Mouse (Mus musculus) liver, postnatal 0 days (tissue): ENCODE data around the gene Kcnb1. TPM values are rescaled to one million over a fixed set of nuclear protein-coding genes. Genes with fewer than 3 reads are reported as not detected.
A peak's percentile ranks its signal among the peaks of the same experiment; 100 is the strongest.

Source experiments
- ATAC-seq: fragments of 200-750 bp; cut with Nextera tagmentation; 2 replicates; pipeline ENCODE4 v1.8.0; 2017; ENCODE audit warnings: mild to moderate bottlenecking, moderate library complexity
- DNase-seq: peaks from one replicate; pipeline ENCODE4 v3.0.0-alpha.2; 2016
- H3K27ac ChIP-seq: fragments of 300-500 bp; sonication (generic); 2 replicates; pipeline ENCODE4 v1.5.1; 2014; ENCODE audit warnings: antibody characterized with exemption, moderate library complexity, mild to moderate bottlenecking, low read depth
- H3K27me3 ChIP-seq: fragments of 300-500 bp; sonication (generic); 2 replicates; pipeline ENCODE4 v1.6.1; 2014; ENCODE audit warnings: low read length, control low read depth, mixed read lengths; ENCODE audit not compliant: insufficient read depth
- H3K36me3 ChIP-seq: fragments of 300-500 bp; sonication (generic); replicated peaks from 2 replicates; pipeline ENCODE4 v1.6.1; 2014; ENCODE audit warnings: mild to moderate bottlenecking, control low read depth, low read length, moderate library complexity, mixed read lengths; ENCODE audit not compliant: insufficient read depth
- H3K4me1 ChIP-seq: fragments of 300-500 bp; sonication (generic); 2 replicates; pipeline ENCODE4 v1.6.1; 2014; ENCODE audit warnings: antibody characterized with exemption, mild to moderate bottlenecking, control low read depth; ENCODE audit not compliant: insufficient read depth
- H3K4me2 ChIP-seq: fragments of 300-500 bp; sonication (generic); 2 replicates; pipeline ENCODE4 v1.6.1; 2014; ENCODE audit warnings: low read depth, mild to moderate bottlenecking, low read length, moderate library complexity, mixed read lengths
- H3K4me3 ChIP-seq: fragments of 300-500 bp; sonication (generic); 2 replicates; pipeline ENCODE4 v1.5.1; 2014; ENCODE audit warnings: low read depth, low read length
- H3K9ac ChIP-seq: fragments of 300-500 bp; sonication (generic); replicated peaks from 2 replicates; pipeline ENCODE4 v1.6.1; 2014; ENCODE audit warnings: mild to moderate bottlenecking, moderate library complexity
- H3K9me3 ChIP-seq: fragments of 300-500 bp; sonication (generic); 2 replicates; pipeline ENCODE4 v1.6.1; 2016; ENCODE audit warnings: mild to moderate bottlenecking, control low read depth, low read length, mixed read lengths
- CTCF ChIP-seq: sonication (generic); IDR thresholded peaks from 2 replicates; pipeline ENCODE4 v1.5.1; 2016; ENCODE audit warnings: antibody characterized with exemption, low read depth
- EP300 ChIP-seq: IDR thresholded peaks from 2 replicates; pipeline ENCODE4 v1.6.1; 2016; ENCODE audit warnings: antibody characterized with exemption, low read depth, mild to moderate bottlenecking
- WGBS: fragments of 180-500 bp; shearing (Covaris S2); extraction: QIAGEN DNeasy Blood & Tissue Kit; methylation state at CpG from one replicate; pipeline ENCODE4 v1.1.7; 2014; ENCODE audit not compliant: insufficient replicate concordance; 5-methylcytosine and 5-hydroxymethylcytosine counted together
- polyA plus RNA-seq: library from polyadenylated mRNA; unstranded; fragments of >200 nt; fragmentation: Nextera tagmentation; extraction: Ambion mirVana; gene quantifications from 2 replicates; pipeline ENCODE4 v1.2.1, GENCODE M21; 2015

Gene Kcnb1
- polyA plus RNA-seq, 1 experiment from 2014 or later, result 0.11 TPM

DNA sequence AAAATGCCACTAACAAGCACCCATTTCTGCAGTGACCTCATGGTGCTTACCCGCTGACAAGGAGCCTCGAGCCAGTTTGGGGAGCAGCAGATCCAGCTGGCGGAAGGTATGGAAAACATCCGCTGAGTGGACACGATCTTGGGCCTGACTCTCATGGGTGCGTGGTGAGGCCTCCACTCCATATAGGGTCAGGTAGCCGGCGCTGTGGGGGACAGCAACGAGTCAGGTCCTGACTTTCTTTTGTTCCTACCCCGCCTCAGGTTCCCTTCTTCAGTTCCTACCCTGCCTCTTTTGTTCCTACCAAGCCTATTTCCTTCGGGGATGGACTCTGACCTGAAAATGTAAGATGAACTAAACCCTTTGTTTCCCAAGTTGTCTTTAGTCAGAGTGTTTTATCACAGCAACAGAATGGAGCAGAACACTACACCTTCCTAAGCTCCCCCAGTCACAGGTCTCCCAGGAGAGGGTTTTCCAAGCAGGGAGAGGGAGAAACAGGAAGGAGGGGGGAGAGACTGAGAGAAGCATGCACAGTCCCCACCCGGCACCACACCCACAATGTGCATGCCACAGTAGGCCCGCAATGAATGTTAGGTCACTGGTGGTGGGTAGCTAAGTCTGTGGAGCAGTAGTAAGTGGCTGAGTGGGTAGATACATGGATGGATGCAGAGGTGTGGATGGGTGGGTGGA lies 31.3 kb upstream of the Kcnb1 start:
- WGBS, result 72% methylated on average over 13 of the region's 13 CpGs
- H3K27ac ChIP-seq, result no peak overlapping the region
- H3K4me2 ChIP-seq, result no peak overlapping the region
- H3K27me3 ChIP-seq, result no peaks in the 10 kb centered on the region
- H3K9me3 ChIP-seq, result no peaks in the 10 kb centered on the region
- ATAC-seq (no peak), DNase-seq (no peak)
- H3K9ac ChIP-seq, result no peak overlapping the region
- no peaks in the 10 kb centered on the region for H3K4me1 ChIP-seq
- no peaks in the 10 kb centered on the region for H3K36me3 ChIP-seq
- no peak for TF ChIP-seq CTCF
- no peak for TF ChIP-seq EP300
- no peak overlapping the region for H3K4me3 ChIP-seq

DNA sequence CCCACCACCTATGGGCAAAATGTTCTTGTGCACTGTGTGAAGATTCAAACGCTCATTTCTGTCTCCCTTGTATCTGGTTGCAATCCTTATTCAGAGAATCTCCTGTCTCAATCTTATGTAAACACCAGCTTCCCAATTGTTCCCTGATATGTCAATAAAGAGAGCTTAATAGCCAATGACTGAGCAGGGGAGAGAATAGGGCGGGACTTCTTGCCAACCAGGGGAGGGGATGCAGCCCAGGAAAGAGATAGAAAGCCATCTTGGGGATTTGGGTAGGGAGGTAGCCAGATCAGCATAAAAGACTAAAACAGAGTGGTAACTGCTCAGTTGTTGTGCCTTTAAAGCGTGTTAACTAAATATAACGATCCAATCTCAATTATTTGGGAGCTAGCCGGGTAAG lies 30.8 kb upstream of the Kcnb1 start:
- Histone ChIP-seq H3K9me3 (no peaks in the 10 kb centered on the region), H3K4me3 (no peak overlapping the region), H3K36me3 (no peaks in the 10 kb centered on the region), H3K4me2 (no peak overlapping the region), H3K4me1 (no peaks in the 10 kb centered on the region), H3K27me3 (no peaks in the 10 kb centered on the region), H3K9ac (no peak overlapping the region), H3K27ac (no peak overlapping the region)
- ATAC-seq (no peak), DNase-seq (no peak)
- whole genome bisulfite sequencing, result 74% methylated on average over 5 of the region's 5 CpGs
- no peak for TF ChIP-seq EP300
- no peak for TF ChIP-seq CTCF

DNA sequence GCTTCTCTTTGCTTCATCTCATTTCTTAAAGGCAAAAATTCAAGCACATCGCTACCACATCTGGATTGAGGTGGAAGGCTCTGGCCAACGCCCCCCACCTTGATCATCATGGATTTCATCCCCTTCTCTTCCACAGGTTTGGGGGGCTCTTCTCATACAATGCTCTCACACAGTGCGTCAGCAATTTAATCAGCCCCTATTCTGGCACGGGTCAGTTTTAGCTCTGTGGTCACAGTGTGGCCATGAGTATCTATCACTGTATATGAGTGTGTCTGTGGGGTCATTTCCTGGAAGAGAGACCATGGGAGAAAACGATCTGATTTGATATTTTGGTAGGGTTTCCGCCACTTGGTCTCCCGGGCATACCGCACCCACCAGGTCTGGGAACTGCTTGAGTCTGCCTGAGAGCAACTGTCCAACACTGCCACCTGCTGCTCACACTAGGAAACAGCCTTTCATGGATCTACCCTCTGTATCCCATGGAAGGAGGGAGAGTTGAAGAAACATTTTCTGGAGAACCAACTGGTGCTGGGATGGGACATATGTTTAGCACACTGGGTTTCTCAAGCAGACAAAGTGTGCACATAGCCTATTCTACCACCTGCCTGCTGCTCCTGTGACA lies 29.3 kb upstream of the Kcnb1 start:
- ATAC-seq (peak; percentile 64; the same call in 1 of the 2 replicates), DNase-seq (peak; percentile 81)
- H3K27me3 ChIP-seq, result no peaks in the 10 kb centered on the region
- no peaks in the 10 kb centered on the region for H3K4me1 ChIP-seq
- H3K4me3 ChIP-seq, result no peak overlapping the region
- TF ChIP-seq CTCF (peak; percentile 93), EP300 (no peak)
- no peaks in the 10 kb centered on the region for H3K36me3 ChIP-seq
- no peak overlapping the region for H3K27ac ChIP-seq
- WGBS, result 35% methylated on average over 8 of the region's 8 CpGs
- H3K9me3 ChIP-seq, result no peaks in the 10 kb centered on the region
- H3K9ac ChIP-seq, result no peak overlapping the region
- no peak overlapping the region for H3K4me2 ChIP-seq

DNA sequence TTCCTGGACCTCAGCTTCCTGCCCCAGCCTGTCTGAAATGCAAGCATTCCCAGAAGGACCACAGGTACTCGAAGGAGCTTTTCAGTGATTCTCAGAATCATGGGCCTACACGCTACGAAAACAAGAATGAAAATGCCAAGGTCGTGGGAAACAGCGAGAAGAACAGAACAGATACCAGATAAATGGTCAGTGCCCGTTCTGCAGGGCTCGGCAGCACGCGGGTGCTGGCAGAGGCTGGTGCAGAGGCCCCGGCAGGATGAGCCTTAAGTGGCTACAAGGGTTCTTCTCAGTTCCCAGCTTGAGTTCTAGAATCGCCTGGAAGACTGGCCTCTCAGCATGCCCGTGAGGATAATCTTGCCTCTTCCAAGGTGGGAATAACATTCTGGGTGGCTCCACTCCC lies 23.7 kb upstream of the Kcnb1 start:
- H3K4me3 ChIP-seq, result no peak overlapping the region
- no peaks in the 10 kb centered on the region for H3K36me3 ChIP-seq
- WGBS, result 82% methylated on average over 12 of the region's 12 CpGs
- DNase-seq (no peak), ATAC-seq (no peak)
- no peaks in the 10 kb centered on the region for H3K27me3 ChIP-seq
- TF ChIP-seq EP300, result no peak
- no peak for TF ChIP-seq CTCF
- no peak overlapping the region for H3K27ac ChIP-seq
- no peaks in the 10 kb centered on the region for H3K4me1 ChIP-seq
- no peak overlapping the region for H3K4me2 ChIP-seq
- H3K9ac ChIP-seq, result no peak overlapping the region
- H3K9me3 ChIP-seq, result no peaks in the 10 kb centered on the region

DNA sequence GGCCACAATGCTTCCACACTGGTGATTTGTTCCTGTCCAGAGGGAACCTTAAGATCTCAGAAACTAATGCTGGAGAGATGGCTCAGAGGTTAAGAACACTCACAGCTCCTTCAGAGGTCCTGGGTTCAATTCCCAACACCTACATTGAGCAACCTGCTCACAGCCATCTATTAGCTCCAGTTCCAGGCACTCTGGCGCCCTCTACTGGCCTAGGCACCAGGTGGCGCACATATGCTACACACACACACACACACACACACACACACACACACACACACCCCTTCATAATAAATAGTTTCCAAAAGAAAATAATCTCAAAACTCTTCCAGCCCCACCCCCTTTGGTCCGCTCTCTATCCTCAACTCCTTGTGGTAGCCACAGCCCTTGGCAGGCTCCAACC lies 23.1 kb upstream of the Kcnb1 start:
- Histone ChIP-seq H3K4me3 (no peak overlapping the region), H3K27ac (no peak overlapping the region), H3K36me3 (no peaks in the 10 kb centered on the region), H3K9me3 (no peaks in the 10 kb centered on the region), H3K27me3 (no peaks in the 10 kb centered on the region), H3K4me2 (no peak overlapping the region), H3K4me1 (no peaks in the 10 kb centered on the region), H3K9ac (no peak overlapping the region)
- TF ChIP-seq EP300, result no peak
- peak; percentile 53 for TF ChIP-seq CTCF
- WGBS, result 73% methylated on average over 3 of the region's 3 CpGs
- ATAC-seq (no peak), DNase-seq (peak; percentile 34)

DNA sequence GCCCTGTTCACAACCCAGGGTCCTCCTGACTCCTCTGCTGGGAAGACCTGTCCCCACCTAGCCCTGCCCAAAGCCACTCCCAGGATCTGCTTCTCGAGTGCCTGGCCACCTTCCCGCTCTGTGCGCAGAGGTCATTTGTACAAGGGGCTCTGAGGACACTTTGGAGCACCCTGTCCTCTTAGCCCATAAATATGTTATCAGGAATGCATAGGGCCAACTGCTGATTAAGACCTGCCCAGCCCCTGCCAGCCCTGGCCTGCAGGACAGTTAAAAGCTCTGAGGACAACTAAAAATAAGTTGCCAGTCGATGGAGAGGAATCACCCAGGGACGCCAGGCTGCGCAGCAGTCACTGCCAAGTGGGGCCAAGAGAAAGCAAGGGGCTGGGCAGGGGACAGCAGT lies 22.6 kb upstream of the Kcnb1 start:
- Histone ChIP-seq H3K4me1 (no peaks in the 10 kb centered on the region), H3K27me3 (no peaks in the 10 kb centered on the region), H3K9ac (no peak overlapping the region), H3K36me3 (no peaks in the 10 kb centered on the region), H3K9me3 (no peaks in the 10 kb centered on the region), H3K4me2 (no peak overlapping the region), H3K27ac (no peak overlapping the region), H3K4me3 (no peak overlapping the region)
- WGBS, result 85% methylated on average over 6 of the region's 6 CpGs
- DNase-seq (no peak), ATAC-seq (no peak)
- TF ChIP-seq EP300 (no peak), CTCF (no peak)

DNA sequence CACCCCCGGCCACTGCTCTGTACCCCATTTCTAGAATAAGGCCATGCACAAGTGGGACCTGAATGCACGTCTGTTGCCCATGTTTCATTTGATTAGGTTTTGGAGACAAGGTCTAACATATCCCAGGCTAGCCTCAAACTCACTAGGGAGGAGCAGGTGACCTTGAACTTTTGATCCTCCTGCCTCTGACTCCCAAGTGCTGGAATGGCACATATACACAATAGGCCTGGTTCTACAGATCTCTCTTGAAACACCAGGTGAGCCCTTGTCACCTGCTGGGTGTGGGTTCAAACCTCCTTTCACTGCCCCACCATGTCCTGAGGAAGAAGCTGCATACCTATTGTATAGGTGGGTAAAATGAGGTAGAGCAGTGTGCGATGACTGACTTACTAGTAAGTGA lies 22.1 kb upstream of the Kcnb1 start:
- DNase-seq, result no peak
- WGBS, result 83% methylated on average over 3 of the region's 3 CpGs
- no peak for ATAC-seq
- Histone ChIP-seq H3K4me3 (no peak overlapping the region), H3K27me3 (no peaks in the 10 kb centered on the region), H3K27ac (no peak overlapping the region), H3K36me3 (no peaks in the 10 kb centered on the region), H3K9me3 (no peaks in the 10 kb centered on the region), H3K9ac (no peak overlapping the region), H3K4me1 (no peaks in the 10 kb centered on the region), H3K4me2 (no peak overlapping the region)
- TF ChIP-seq EP300, result no peak
- TF ChIP-seq CTCF, result no peak
